Mouse (Mus musculus): ENCODE data around the gene Fkbp10.

Gene Fkbp10

GRCm38 (mm10) chr11:100472935-100473295, 57.4 kb downstream of the Fkbp10 start:
- DNase-seq = no peak

Measured in thymus, postnatal 14 days (tissue).